Mouse (Mus musculus): ENCODE measurements around the gene Lipc. TPM values are rescaled to one million over a fixed set of nuclear protein-coding genes. Genes with fewer than 3 reads are reported as not detected.
"Not testable (repeated sequence)": the region's sequence is repeated elsewhere in the genome, so short reads cannot be mapped to it uniquely, and the experiment has no call there.

Gene Lipc
- polyA plus RNA-seq, 1 experiment from 2014 or later, result 1.00 TPM

GRCm38 (mm10) chr9:70854950-70855349 lies 97.1 kb downstream of the Lipc start:
- Histone ChIP-seq H3K27me3 (replicated peaks) (no peaks in the 10 kb centered on the region), H3K27ac (ENCODE audit: poor library complexity, severe bottlenecking) (no peak overlapping the region), H3K4me1 (replicated peaks) (peaks cover 26% of the 10 kb centered on the region), H3K4me3 (no peak overlapping the region), H3K9me3 (replicated peaks) (no peaks in the 10 kb centered on the region), H3K36me3 (no peaks in the 10 kb centered on the region), H3K9ac (no peak overlapping the region), H3K4me2 (no peak overlapping the region)
- ATAC-seq (ENCODE audit: insufficient number of reproducible peaks, low FRiP score), result no peak
- WGBS, result 59% methylated on average over 6 of the region's 6 CpGs

- not testable (repeated sequence) for H3K9ac ChIP-seq; H3K27ac ChIP-seq (ENCODE audit: poor library complexity, severe bottlenecking); H3K4me3 ChIP-seq; H3K36me3 ChIP-seq; H3K27me3 ChIP-seq (replicated peaks); ATAC-seq (ENCODE audit: insufficient number of reproducible peaks, low FRiP score); H3K9me3 ChIP-seq (replicated peaks); H3K4me2 ChIP-seq
- H3K4me1 ChIP-seq (replicated peaks), result peaks cover 32% of the 10 kb centered on the region
- 62% methylated on average over 15 of the region's 15 CpGs for WGBS
Measured at GRCm38 (mm10) chr9:70853081-70853480, 98.9 kb downstream of the Lipc start.

- Histone ChIP-seq H3K27me3 (replicated peaks) (no peaks in the 10 kb centered on the region), H3K4me3 (no peak overlapping the region), H3K27ac (ENCODE audit: poor library complexity, severe bottlenecking) (no peak overlapping the region), H3K4me1 (replicated peaks) (peaks cover 39% of the 10 kb centered on the region), H3K4me2 (no peak overlapping the region), H3K9ac (no peak overlapping the region), H3K9me3 (replicated peaks) (no peaks in the 10 kb centered on the region), H3K36me3 (no peaks in the 10 kb centered on the region)
- WGBS, result 77% methylated on average over 3 of the region's 3 CpGs
- ATAC-seq (ENCODE audit: insufficient number of reproducible peaks, low FRiP score), result no peak
Measured at GRCm38 (mm10) chr9:70851533-70851932, 100.5 kb downstream of the Lipc start.

GRCm38 (mm10) chr9:70848135-70848770 lies 103.8 kb downstream of the Lipc start:
- 36% methylated on average over 10 of the region's 10 CpGs for WGBS
- Histone ChIP-seq H3K27me3 (replicated peaks) (no peaks in the 10 kb centered on the region), H3K9me3 (replicated peaks) (no peaks in the 10 kb centered on the region), H3K4me2 (peak overlapping the region; percentile 56), H3K36me3 (no peaks in the 10 kb centered on the region), H3K27ac (ENCODE audit: poor library complexity, severe bottlenecking) (peak overlapping the region; percentile 79), H3K9ac (no peak overlapping the region), H3K4me1 (replicated peaks) (peaks cover 17% of the 10 kb centered on the region), H3K4me3 (0 out of 2 replicates have a peak overlapping the region, but pooled peaks have one; percentile 10)
- ATAC-seq (ENCODE audit: insufficient number of reproducible peaks, low FRiP score), result peak; percentile 68; the same call in 1 of the 2 replicates

GRCm38 (mm10) chr9:70847627-70848051 lies 104.4 kb downstream of the Lipc start:
- no peaks in the 10 kb centered on the region for H3K27me3 ChIP-seq (replicated peaks)
- ATAC-seq (ENCODE audit: insufficient number of reproducible peaks, low FRiP score), result peak; percentile 74
- 15% methylated on average over 8 of the region's 8 CpGs for WGBS
- peak overlapping the region; percentile 56 for H3K4me2 ChIP-seq
- no peaks in the 10 kb centered on the region for H3K36me3 ChIP-seq
- 0 out of 2 replicates have a peak overlapping the region, but pooled peaks have one; percentile 10 for H3K4me3 ChIP-seq
- H3K4me1 ChIP-seq (replicated peaks), result peaks cover 18% of the 10 kb centered on the region
- H3K9ac ChIP-seq, result 0 out of 2 replicates have a peak overlapping the region, but pooled peaks have one; percentile 9
- peak overlapping the region; percentile 79 for H3K27ac ChIP-seq (ENCODE audit: poor library complexity, severe bottlenecking)
- H3K9me3 ChIP-seq (replicated peaks), result no peaks in the 10 kb centered on the region

GRCm38 (mm10) chr9:70843270-70843669 lies 108.8 kb downstream of the Lipc start:
- 92% methylated on average over 4 of the region's 4 CpGs for WGBS

GRCm38 (mm10) chr9:70842300-70842941 lies 109.6 kb downstream of the Lipc start:
- no peak for ATAC-seq (ENCODE audit: insufficient number of reproducible peaks, low FRiP score)
- H3K27ac ChIP-seq (ENCODE audit: poor library complexity, severe bottlenecking), result peak overlapping the region; percentile 84

More at GRCm38 (mm10) chr9:70843270-70843669, 108.8 kb downstream of the Lipc start:
- no peaks in the 10 kb centered on the region for H3K9me3 ChIP-seq (replicated peaks)
- no peaks in the 10 kb centered on the region for H3K36me3 ChIP-seq
- peaks cover 49% of the 10 kb centered on the region for H3K4me1 ChIP-seq (replicated peaks)
- no peak for ATAC-seq (ENCODE audit: insufficient number of reproducible peaks, low FRiP score)
- peak overlapping the region; percentile 84 for H3K27ac ChIP-seq (ENCODE audit: poor library complexity, severe bottlenecking)
- H3K4me2 ChIP-seq, result no peak overlapping the region
- no peak overlapping the region for H3K4me3 ChIP-seq
- H3K27me3 ChIP-seq (replicated peaks), result no peaks in the 10 kb centered on the region
- no peak overlapping the region for H3K9ac ChIP-seq

GRCm38 (mm10) chr9:70841426-70842215 lies 110.4 kb downstream of the Lipc start:
- Histone ChIP-seq H3K4me2 (no peak overlapping the region), H3K27me3 (replicated peaks) (no peaks in the 10 kb centered on the region), H3K9me3 (replicated peaks) (no peaks in the 10 kb centered on the region), H3K4me3 (no peak overlapping the region), H3K27ac (ENCODE audit: poor library complexity, severe bottlenecking) (peak overlapping the region; percentile 84), H3K36me3 (no peaks in the 10 kb centered on the region), H3K9ac (no peak overlapping the region), H3K4me1 (replicated peaks) (peaks cover 53% of the 10 kb centered on the region)
- WGBS, result 76% methylated on average over 8 of the region's 8 CpGs
- ATAC-seq (ENCODE audit: insufficient number of reproducible peaks, low FRiP score), result no peak

More at GRCm38 (mm10) chr9:70842300-70842941, 109.6 kb downstream of the Lipc start:
- H3K27me3 ChIP-seq (replicated peaks), result no peaks in the 10 kb centered on the region
- H3K4me1 ChIP-seq (replicated peaks), result peaks cover 52% of the 10 kb centered on the region
- H3K4me2 ChIP-seq, result no peak overlapping the region
- no peak overlapping the region for H3K4me3 ChIP-seq
- no peak overlapping the region for H3K9ac ChIP-seq
- WGBS, result 58% methylated on average over 5 of the region's 6 CpGs
- H3K36me3 ChIP-seq, result no peaks in the 10 kb centered on the region
- H3K9me3 ChIP-seq (replicated peaks), result no peaks in the 10 kb centered on the region

GRCm38 (mm10) chr9:70840861-70841341 lies 111.1 kb downstream of the Lipc start:
- Histone ChIP-seq H3K36me3 (no peaks in the 10 kb centered on the region), H3K4me3 (no peak overlapping the region), H3K27ac (ENCODE audit: poor library complexity, severe bottlenecking) (peak overlapping the region; percentile 84), H3K9me3 (replicated peaks) (no peaks in the 10 kb centered on the region), H3K4me2 (peak overlapping the region; percentile 38), H3K4me1 (replicated peaks) (peaks cover 53% of the 10 kb centered on the region), H3K27me3 (replicated peaks) (no peaks in the 10 kb centered on the region), H3K9ac (no peak overlapping the region)
- 12% methylated on average over 6 of the region's 6 CpGs for WGBS
- ATAC-seq (ENCODE audit: insufficient number of reproducible peaks, low FRiP score), result peak; percentile 77

GRCm38 (mm10) chr9:70838132-70838911 lies 113.7 kb downstream of the Lipc start:
- 69% methylated on average over 10 of the region's 10 CpGs for WGBS
- peaks cover 75% of the 10 kb centered on the region for H3K4me1 ChIP-seq (replicated peaks)
- H3K4me2 ChIP-seq, result no peak overlapping the region
- no peak overlapping the region for H3K4me3 ChIP-seq
- no peak for ATAC-seq (ENCODE audit: insufficient number of reproducible peaks, low FRiP score)
- no peaks in the 10 kb centered on the region for H3K27me3 ChIP-seq (replicated peaks)
- H3K27ac ChIP-seq (ENCODE audit: poor library complexity, severe bottlenecking), result peak overlapping the region; percentile 45; the same call in 1 of the 2 replicates
- no peak overlapping the region for H3K9ac ChIP-seq
- H3K9me3 ChIP-seq (replicated peaks), result no peaks in the 10 kb centered on the region
- H3K36me3 ChIP-seq, result no peaks in the 10 kb centered on the region

All from heart, embryonic 12.5 days (tissue).